Mouse (Mus musculus) urinary bladder, adult 18-20 months (tissue): ENCODE measurements around the gene Dis3l2.

Source experiments
- DNase-seq, 2 experiments: peaks; one replicate each; pipeline ENCODE4 v3.0.0; 2022; ENCODE audit warnings: low spot score in 2 of 2, mixed read lengths in 2 of 2

Dis3l2 gene

DNA sequence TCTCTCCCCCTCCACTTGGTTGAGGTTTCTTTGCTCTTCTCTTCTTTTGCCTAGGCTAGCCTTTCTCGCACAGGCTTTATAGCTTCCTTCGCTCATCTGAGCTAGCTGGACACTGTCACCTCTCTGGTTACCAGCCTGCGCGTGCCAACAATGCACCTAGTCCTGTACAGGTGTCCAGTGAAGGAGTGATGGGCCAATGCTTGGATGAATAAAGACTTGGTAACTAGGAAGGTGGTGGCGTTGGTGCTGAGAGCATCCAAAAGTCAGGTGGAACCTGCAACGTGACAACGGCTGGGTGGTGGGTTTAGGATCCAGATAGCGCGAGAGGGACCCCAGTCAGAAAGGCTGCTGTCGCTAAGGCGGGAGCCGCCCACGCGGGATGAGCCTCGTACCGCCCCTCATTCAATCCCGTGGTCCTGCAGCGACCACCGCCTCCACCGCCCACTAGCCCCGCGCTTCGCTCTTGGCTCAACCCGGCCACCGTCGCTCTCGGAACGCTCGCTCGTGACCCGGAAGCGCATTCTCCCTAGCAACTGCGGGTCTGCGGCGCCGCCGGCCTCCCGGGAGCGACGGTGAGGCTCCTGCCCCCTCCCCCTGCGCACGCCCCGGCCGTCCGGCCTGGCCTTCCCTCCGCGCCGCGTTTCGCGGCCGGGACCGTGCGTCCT, at the start of gene Dis3l2:
Gene Dis3l2 (plus strand): TSS at position 509 of the 665 bp plus-strand sequence.
- DNase-seq: peak; percentile 71 to 82

GRCm38 (mm10) chr1:86657071-86657470, 46.5 kb upstream of the Dis3l2 start:
- no peak for DNase-seq

- DNase-seq: no peak
These were observed 38.5 kb upstream of the Dis3l2 start for GRCm38 (mm10) chr1:86665091-86665490.

DNA sequence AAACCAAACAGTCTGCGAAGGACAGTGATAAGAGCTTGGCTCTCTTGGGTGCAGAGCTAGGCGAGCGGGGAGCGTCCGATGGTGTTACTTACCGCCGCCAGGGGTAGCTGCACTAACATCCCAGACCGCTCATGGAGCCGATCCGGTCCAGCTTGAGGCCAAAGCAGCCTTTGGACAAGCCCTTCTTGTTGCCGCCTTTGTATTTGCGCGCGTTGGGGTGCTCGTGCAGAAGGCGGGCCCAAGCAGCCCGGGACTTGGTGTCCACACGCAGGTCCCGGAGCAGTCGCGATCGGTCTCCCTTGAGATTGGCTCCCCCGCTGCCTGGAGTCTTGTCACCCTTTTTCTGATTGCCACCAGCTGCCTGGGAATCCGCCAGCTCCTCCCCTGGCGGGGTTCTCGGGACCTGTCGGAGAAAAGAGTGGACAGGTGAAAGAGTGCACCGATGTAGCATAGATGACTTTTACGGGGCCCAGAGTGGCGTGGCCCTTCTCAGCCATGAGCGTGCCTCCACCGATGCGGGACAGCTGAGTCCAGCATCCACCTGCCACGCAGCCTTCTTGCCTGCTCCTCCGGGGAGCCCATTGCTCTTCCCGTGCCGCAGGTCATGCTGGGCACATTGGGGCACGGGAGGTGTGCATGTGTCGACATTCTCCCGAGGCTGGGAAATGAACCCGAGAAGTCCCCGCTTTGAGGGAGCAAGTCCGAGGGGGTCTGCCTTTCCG, 33.9 kb upstream of the Dis3l2 start:
- DNase-seq: peak; percentile 53 to 63

- peak; percentile 58 to 60 for DNase-seq
These were observed 33.1 kb upstream of the Dis3l2 start, which contains the start of gene Nppc for GRCm38 (mm10) chr1:86670279-86671038. Gene Nppc, minus strand, starts transcription at chr1:86670571.

GRCm38 (mm10) chr1:86674385-86674784, 29.2 kb upstream of the Dis3l2 start:
- DNase-seq: no peak

- DNase-seq: no peak
These were observed 28.5 kb upstream of the Dis3l2 start for GRCm38 (mm10) chr1:86675126-86675525.

GRCm38 (mm10) chr1:86677624-86678023, 26.0 kb upstream of the Dis3l2 start:
- no peak for DNase-seq

- no peak for DNase-seq
These were observed 24.9 kb upstream of the Dis3l2 start for GRCm38 (mm10) chr1:86678667-86679066.

GRCm38 (mm10) chr1:86687236-86687635, 16.4 kb upstream of the Dis3l2 start:
- no peak for DNase-seq

- no peak for DNase-seq
These were observed 12.6 kb upstream of the Dis3l2 start for GRCm38 (mm10) chr1:86691027-86691426.

DNA sequence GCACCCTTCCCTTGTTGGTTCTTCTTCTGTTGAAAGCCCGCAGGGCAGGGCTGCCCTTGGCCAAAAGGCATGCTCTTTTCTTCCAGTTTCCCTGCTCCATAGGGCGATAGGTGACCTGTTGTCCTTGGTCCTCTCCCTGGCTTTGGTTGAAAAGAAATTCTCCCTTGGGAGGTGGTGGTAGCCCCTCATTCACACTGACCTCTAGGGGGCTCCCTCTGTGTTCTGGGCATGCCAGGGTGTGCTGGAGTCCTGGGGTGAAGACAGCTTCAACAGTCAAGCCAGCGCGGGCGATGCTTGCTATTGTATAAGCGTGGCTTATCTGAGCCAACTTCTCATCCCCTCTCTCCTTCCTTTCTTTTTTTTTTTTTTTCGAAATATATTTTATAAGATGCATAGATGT, 6.7 kb upstream of the Dis3l2 start:
- DNase-seq: no peak

GRCm38 (mm10) chr1:86698721-86699120, 4.9 kb upstream of the Dis3l2 start:
- peak in 1 of 2 experiments; percentile 23 for DNase-seq

DNA sequence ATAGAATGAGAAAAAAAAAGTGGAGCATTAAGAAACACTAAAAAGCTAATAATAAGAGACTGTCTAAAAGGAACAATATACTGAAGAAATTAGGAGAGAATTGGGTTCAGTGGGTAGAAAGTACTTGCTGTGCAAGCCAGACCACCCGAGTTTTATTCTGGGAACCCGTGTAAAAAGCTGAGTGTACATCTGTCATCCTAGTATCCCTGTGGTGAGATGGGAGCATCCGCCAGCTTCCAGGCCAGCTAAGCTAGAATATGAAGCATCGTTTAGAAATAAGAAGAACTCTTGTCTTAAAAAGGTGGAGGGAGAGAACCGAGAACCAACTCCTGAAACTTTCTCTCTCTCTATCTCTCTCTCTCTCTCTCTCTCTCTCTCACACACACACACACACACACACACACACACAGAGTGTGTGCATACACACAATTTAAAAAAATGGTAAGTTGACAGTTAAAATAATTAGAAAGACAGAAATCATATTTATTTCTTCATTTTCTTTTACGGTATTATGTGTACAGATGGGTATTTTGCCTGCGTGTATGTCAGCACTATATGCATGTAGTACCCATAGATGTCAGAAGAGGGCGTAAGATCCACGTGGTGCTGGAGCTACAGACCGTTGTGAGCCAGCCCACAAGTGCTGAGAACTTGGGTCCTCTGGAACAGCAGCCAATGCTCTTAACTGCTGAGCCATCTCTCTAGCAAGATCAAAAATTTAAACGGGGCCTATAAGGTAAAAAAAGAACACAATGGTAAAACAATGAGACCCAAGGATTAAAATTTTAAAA, 4.1 kb upstream of the Dis3l2 start:
- DNase-seq: no peak

GRCm38 (mm10) chr1:86700367-86700766, 3.2 kb upstream of the Dis3l2 start:
- DNase-seq: no peak

- DNase-seq: no peak
These were observed 338 bp downstream of the Dis3l2 start for GRCm38 (mm10) chr1:86703965-86704326.

DNA sequence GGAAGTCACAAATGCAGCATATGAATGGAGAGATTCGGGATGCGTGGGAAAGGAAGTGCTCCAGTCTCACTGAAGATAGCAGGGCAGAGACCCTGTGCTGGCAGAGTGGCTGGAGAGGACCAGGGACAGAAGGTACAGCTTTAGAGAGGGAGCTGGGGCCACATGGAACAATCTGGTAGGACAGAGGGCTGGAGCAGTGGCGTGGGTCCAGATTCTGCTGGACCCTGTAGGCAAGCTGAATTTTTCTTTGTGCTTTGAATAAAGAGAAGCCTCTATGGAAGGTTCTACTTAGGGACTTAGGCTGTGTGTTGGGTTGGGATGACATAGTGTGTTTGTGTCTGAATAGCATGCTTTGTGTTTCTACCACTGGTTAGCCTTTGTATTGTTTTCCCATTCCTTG, 1.9 kb downstream of the Dis3l2 start:
- no peak for DNase-seq

DNA sequence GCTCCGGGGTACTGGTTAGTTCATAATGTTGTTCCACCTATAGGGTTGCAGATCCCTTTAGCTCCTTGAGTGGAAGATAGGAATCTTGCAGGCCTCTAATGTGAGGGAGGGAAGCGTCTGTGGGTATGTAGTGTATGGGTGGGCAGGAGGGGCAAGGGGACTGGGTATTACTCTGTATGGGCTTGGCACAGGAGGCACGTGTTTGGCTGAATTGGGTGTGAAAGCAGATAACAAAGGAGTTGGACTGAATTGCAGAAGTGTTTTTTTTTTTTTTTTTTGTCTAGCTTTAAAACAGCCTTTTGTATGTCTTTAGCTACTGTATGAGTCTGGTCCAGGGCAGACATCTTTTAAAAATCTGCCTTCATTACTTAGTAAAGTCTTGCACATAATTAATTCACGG, 5.9 kb downstream of the Dis3l2 start:
- DNase-seq: no peak

- DNase-seq: no peak
These were observed 8.4 kb downstream of the Dis3l2 start for GRCm38 (mm10) chr1:86712045-86712444.

DNA sequence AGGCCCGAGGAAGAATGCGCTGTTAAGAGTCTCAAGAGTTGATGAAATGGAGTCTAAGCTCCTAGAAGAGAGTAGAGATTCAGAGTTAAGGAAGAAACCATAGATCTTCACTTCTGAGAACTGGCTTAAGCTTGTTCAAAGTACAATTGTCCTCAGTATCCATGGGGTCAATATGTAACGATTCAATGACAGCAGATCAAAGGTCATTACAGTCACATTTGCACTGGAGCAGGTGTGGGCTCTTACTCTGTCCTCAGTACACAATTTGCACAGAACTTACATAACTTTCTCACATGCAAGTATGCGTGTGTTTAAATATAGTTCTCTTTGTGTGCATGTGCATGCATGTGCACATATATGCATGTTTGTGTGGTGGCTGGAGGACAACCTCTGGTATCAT, 9.4 kb downstream of the Dis3l2 start:
- DNase-seq: no peak

GRCm38 (mm10) chr1:86718190-86718589, 14.6 kb downstream of the Dis3l2 start:
- DNase-seq: no peak

GRCm38 (mm10) chr1:86719391-86719790, 15.8 kb downstream of the Dis3l2 start:
- no peak for DNase-seq
